In the genomic region with DNA sequence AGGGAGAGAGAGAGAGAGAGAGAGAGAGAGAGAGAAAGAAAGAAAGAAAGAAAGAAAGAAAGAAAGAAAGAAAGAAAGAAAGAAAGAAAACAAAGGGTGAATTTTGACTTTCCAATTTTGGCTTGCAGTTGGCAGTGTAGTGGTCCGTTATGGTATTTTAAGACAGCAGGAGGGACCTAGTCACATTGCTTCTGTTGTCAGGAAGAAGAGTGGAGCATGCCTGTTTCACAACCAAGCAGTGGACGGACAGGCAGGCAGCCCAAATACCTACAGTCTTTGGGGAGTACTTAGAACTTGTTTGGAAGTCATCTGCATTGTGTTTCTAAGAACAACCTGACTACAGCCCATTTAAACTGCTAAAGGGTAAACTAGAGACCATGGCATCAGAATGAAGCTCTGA, we compare ENCODE assay signal across 19 mouse cellular contexts. TPM values are rescaled to one million over a fixed set of nuclear protein-coding genes. Genes with fewer than 3 reads are reported as not detected.
A peak's percentile ranks its signal among the peaks of the same experiment; 100 is the strongest.
DNase-seq lines count a peak whose midpoint lies in the region; ATAC-seq and TF ChIP-seq lines count a peak whose summit lies in the region.
"Had no signal": no experiment of that assay in that cellular context is flagged by ENCODE, and none has a peak within 500 bp of the region (broad histone marks: within the 10 kb centered on the region; RNA-seq: fewer than 3 reads in every experiment).

No protein-coding gene starts in this region.

- peak; percentile 30 for DNase-seq in gastrocnemius, adult 2 months
- DNase-seq in gastrocnemius, postnatal 4 days (ENCODE audit: low spot score in 2 of 2) = no peak
- peak; percentile 60 for DNase-seq in heart, postnatal 0 days (ENCODE audit: low spot score)
- DNase-seq in heart, embryonic 10.5 days (ENCODE audit: low spot score) = no peak
- DNase-seq in kidney, postnatal 0 days (ENCODE audit: low spot score) = peak; percentile 33
- DNase-seq in kidney, postnatal 25 days = no peak
- DNase-seq in adrenal gland, adult 8-10 months = no peak
- DNase-seq: adrenal gland, postnatal 14 days; cerebellum, adult 18-20 months; cerebellum, adult 9-11 months; cerebellum, postnatal 36 days; forebrain, postnatal 0 days; gastrocnemius, postnatal 14 days; heart, postnatal 36 days had no signal

- ATAC-seq in heart, postnatal 0 days (ENCODE audit: insufficient read depth, low read depth) = peak; percentile 62; the same call in 1 of the 2 replicates
- ATAC-seq in kidney, postnatal 0 days (replicated peaks; ENCODE audit: low FRiP score, low read depth) = no peak
- ATAC-seq in megakaryocyte progenitor cell, adult 5-6 weeks (replicated peaks; ENCODE audit: poor library complexity) = peak; percentile 66
- ATAC-seq: forebrain, embryonic 13.5 days; intestine, embryonic 16.5 days had no signal

- H3K9me3 ChIP-seq in heart, postnatal 0 days (replicated peaks; ENCODE audit: control insufficient read depth, low read length) = no peaks in the 10 kb centered on the region
- no peaks in the 10 kb centered on the region for H3K9me3 ChIP-seq in heart, embryonic 10.5 days
- H3K9me3 ChIP-seq in kidney, postnatal 0 days (replicated peaks; ENCODE audit: low read length) = no peaks in the 10 kb centered on the region
- H3K9me3 ChIP-seq: embryonic facial prominence, embryonic 10.5 days; forebrain, embryonic 13.5 days; hindbrain, embryonic 15.5 days had no signal

- H3K4me3 ChIP-seq in gastrocnemius, adult 2 months = no peak overlapping the region
- no peak overlapping the region for H3K4me3 ChIP-seq in heart, postnatal 0 days (ENCODE audit: low read depth, low read length)
- H3K4me3 ChIP-seq in heart, embryonic 10.5 days = no peak overlapping the region
- no peak overlapping the region for H3K4me3 ChIP-seq in kidney, postnatal 0 days (replicated peaks; ENCODE audit: low read depth, low read length)
- H3K4me3 ChIP-seq: embryonic facial prominence, embryonic 10.5 days; forebrain, embryonic 13.5 days; hindbrain, embryonic 15.5 days had no signal

- no peak overlapping the region for H3K9ac ChIP-seq in heart, postnatal 0 days (replicated peaks; ENCODE audit: low read depth, low read length)
- no peak overlapping the region for H3K9ac ChIP-seq in kidney, postnatal 0 days (ENCODE audit: low read depth, low read length)
- H3K9ac ChIP-seq: forebrain, embryonic 13.5 days; forebrain, postnatal 0 days; hindbrain, embryonic 15.5 days had no signal

- no peaks in the 10 kb centered on the region for H3K36me3 ChIP-seq in heart, postnatal 0 days (replicated peaks; ENCODE audit: control insufficient read depth, insufficient read depth, low read length)
- no peaks in the 10 kb centered on the region for H3K36me3 ChIP-seq in heart, embryonic 10.5 days
- H3K36me3 ChIP-seq in kidney, postnatal 0 days (ENCODE audit: insufficient read depth, low read length) = no peaks in the 10 kb centered on the region
- H3K36me3 ChIP-seq: embryonic facial prominence, embryonic 10.5 days; hindbrain, embryonic 15.5 days had no signal

- H3K4me1 ChIP-seq in heart, postnatal 0 days (ENCODE audit: control insufficient read depth, insufficient read depth) = peaks cover 25% of the 10 kb centered on the region
- H3K4me1 ChIP-seq in heart, embryonic 10.5 days = peaks cover 33% of the 10 kb centered on the region
- no peaks in the 10 kb centered on the region for H3K4me1 ChIP-seq in kidney, postnatal 0 days (replicated peaks; ENCODE audit: insufficient read depth, low read length)

- no peaks in the 10 kb centered on the region for H3K27me3 ChIP-seq in heart, postnatal 0 days (ENCODE audit: control insufficient read depth, insufficient read depth, low read length)
- H3K27me3 ChIP-seq in heart, embryonic 10.5 days (ENCODE audit: insufficient read depth, poor library complexity, severe bottlenecking) = no peaks in the 10 kb centered on the region
- no peaks in the 10 kb centered on the region for H3K27me3 ChIP-seq in kidney, postnatal 0 days (ENCODE audit: insufficient read depth, low read length)
- H3K27me3 ChIP-seq: forebrain, embryonic 13.5 days; hindbrain, embryonic 15.5 days had no signal

- TF ChIP-seq EP300 in heart, postnatal 0 days (IDR thresholded peaks at IDR 0.05; ENCODE audit: low read depth) = no peak

- intact Hi-C loops in gastrocnemius, adult 2 months (cut with DNase I) = no loop called here

- whole genome bisulfite sequencing in heart, postnatal 0 days = 6% methylated on average over 2 of the region's 2 CpGs
- 40% methylated on average over 2 of the region's 2 CpGs for WGBS in heart, embryonic 10.5 days
- WGBS in kidney, postnatal 0 days = 45% methylated on average over 2 of the region's 2 CpGs

- 0 out of 2 replicates have a peak overlapping the region, but pooled peaks have one; percentile 1 for H3K4me2 ChIP-seq in heart, postnatal 0 days (ENCODE audit: low read depth, low read length)
- H3K4me2 ChIP-seq in kidney, postnatal 0 days (ENCODE audit: low read length) = no peak overlapping the region
- H3K4me2 ChIP-seq: forebrain, embryonic 13.5 days; hindbrain, embryonic 15.5 days had no signal

- peak overlapping the region; percentile 77 for H3K27ac ChIP-seq in gastrocnemius, adult 2 months
- H3K27ac ChIP-seq in heart, postnatal 0 days (ENCODE audit: low read depth) = peak overlapping the region; percentile 53
- no peak overlapping the region for H3K27ac ChIP-seq in heart, embryonic 10.5 days
- 0 out of 2 replicates have a peak overlapping the region, but pooled peaks have one; percentile 8 for H3K27ac ChIP-seq in kidney, postnatal 0 days
- H3K27ac ChIP-seq: embryonic facial prominence, embryonic 10.5 days; forebrain, embryonic 13.5 days; hindbrain, embryonic 15.5 days had no signal

- no peak for TF ChIP-seq CTCF in gastrocnemius, adult 2 months (IDR thresholded peaks at IDR 0.05)
- TF ChIP-seq CTCF in heart, postnatal 0 days (IDR thresholded peaks at IDR 0.05; ENCODE audit: low read depth) = no peak
- no peak for TF ChIP-seq CTCF in kidney, postnatal 0 days (IDR thresholded peaks at IDR 0.05; ENCODE audit: low read depth)

RNA-seq across cellular contexts. Expression of gene Alg14, which starts 47.1 kb away (rescaled TPM):
- total RNA-seq in gastrocnemius, adult 2 months (2021) = 1 to 10 TPM; 7.5 to 7.7 TPM
- 10 to 100 TPM; 10.7 to 14.0 TPM for total RNA-seq in gastrocnemius, postnatal 4 days (2021)
- 27.3 and 27.6 TPM in 2 replicates for total RNA-seq in heart, postnatal 0 days (2014; rRNA removed; ENCODE audit: low replicate concordance)
- polyA plus RNA-seq in heart, postnatal 0 days (2015; fragmentation: Nextera tagmentation; extraction: Ambion mirVana) = 27.1 and 30.8 TPM in 2 replicates
- 40.1 and 44.5 TPM in 2 replicates for polyA plus RNA-seq in heart, embryonic 10.5 days (2016; fragmentation: Nextera tagmentation; extraction: Ambion mirVana)
- 38.2 and 40.0 TPM in 2 replicates for polyA plus RNA-seq in kidney, postnatal 0 days (2015; fragmentation: Nextera tagmentation; extraction: Ambion mirVana)
- 16.0 and 24.2 TPM in 2 replicates for total RNA-seq in megakaryocyte progenitor cell, adult 5-6 weeks (2015)
- 12.2 and 16.5 TPM in 2 replicates for total RNA-seq in megakaryocyte progenitor cell, adult 5-6 weeks (2017)
- 10 to 100 TPM; 29.3 to 43.6 (median 33.2) TPM for total RNA-seq in adrenal gland, adult 8-10 months (2022)

RNA-seq across cellular contexts. Expression of gene Tmem56, which starts 55.8 kb away (rescaled TPM):
- total RNA-seq in gastrocnemius, adult 2 months (2021) = 10 to 100 TPM; 44.5 to 47.4 TPM
- total RNA-seq in gastrocnemius, postnatal 4 days (2021) = 1 to 10 TPM; 3.0 to 5.4 TPM
- total RNA-seq in heart, postnatal 0 days (2014; rRNA removed; ENCODE audit: low replicate concordance) = 0.73 and 4.4 TPM in 2 replicates
- 0.36 and 0.48 TPM in 2 replicates for polyA plus RNA-seq in heart, postnatal 0 days (2015; fragmentation: Nextera tagmentation; extraction: Ambion mirVana)
- polyA plus RNA-seq in heart, embryonic 10.5 days (2016; fragmentation: Nextera tagmentation; extraction: Ambion mirVana) = 3.0 and 3.5 TPM in 2 replicates
- 1.7 and 1.9 TPM in 2 replicates for polyA plus RNA-seq in kidney, postnatal 0 days (2015; fragmentation: Nextera tagmentation; extraction: Ambion mirVana)
- total RNA-seq in megakaryocyte progenitor cell, adult 5-6 weeks (2015) = 5.7 and 8.2 TPM in 2 replicates
- total RNA-seq in megakaryocyte progenitor cell, adult 5-6 weeks (2017) = 4.6 and 5.0 TPM in 2 replicates
- 10 to 100 TPM; 43.3 to 76.1 (median 62.1) TPM for total RNA-seq in adrenal gland, adult 8-10 months (2022)

Comparison
In these comparisons a context has a peak if more than half of its experiments do, and no peak if none do; other contexts are left out.
1. DNase-seq: peak in gastrocnemius, adult 2 months (single experiment), heart, postnatal 0 days (single experiment) and kidney, postnatal 0 days (single experiment); none in gastrocnemius, postnatal 4 days (0 of 2), heart, embryonic 10.5 days (single experiment), kidney, postnatal 25 days (0 of 2) and adrenal gland, adult 8-10 months (single experiment).